Mouse (Mus musculus): Measurements from ENCODE around the gene Cyp4b1. TPM values are rescaled to one million over a fixed set of nuclear protein-coding genes. Genes with fewer than 3 reads are reported as not detected.
"Not testable (repeated sequence)": the region's sequence is repeated elsewhere in the genome, so short reads cannot be mapped to it uniquely, and the experiment has no call there.

Gene Cyp4b1
- polyA plus RNA-seq (2011; ENCODE audit: insufficient read depth, insufficient read length, low replicate concordance, missing spikeins) = 5.6 and 12.0 TPM in 2 replicates

DNA sequence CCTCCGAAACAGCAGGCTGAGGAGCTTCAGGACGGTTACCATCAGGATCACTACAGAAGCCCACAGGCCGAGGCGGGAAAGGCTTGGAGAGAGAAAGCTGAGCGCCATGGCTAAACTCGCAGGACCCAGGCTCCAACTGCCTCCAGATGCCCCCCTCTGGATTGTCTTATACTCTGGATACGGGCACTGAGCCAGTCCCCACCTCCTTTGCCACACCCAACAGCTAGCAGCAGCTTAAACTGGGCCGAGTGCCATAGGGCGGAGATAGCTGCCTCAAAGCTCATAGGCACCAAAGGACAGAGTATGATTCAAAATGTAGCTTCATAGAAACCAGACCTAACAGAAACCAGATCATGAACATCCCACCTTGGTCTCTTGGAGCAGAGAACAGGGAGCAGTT lies at the start of gene Cyp4b1:
TSS of gene Cyp4b1 (minus strand) at position 144 of the 400 bp plus-strand sequence.
- TF ChIP-seq CTCF (IDR thresholded peaks at IDR 0.05; ENCODE audit: control insufficient read depth, insufficient read depth, low read length) (no peak), POLR2A (IDR thresholded peaks at IDR 0.05; ENCODE audit: borderline replicate concordance, control insufficient read depth, low read depth, low read length) (no peak)
- Histone ChIP-seq H3K4me1 (ENCODE audit: control insufficient read depth, insufficient read depth, low read length) (no peaks in the 10 kb centered on the region; the same call in 1 of the 2 replicates), H3K27ac (ENCODE audit: control insufficient read depth, insufficient read depth, low read depth, low read length, poor library complexity) (no peak within 1 kb of the TSS), H3K4me3 (replicated peaks; ENCODE audit: control insufficient read depth, low read depth, low read length) (no peak within 1 kb of the TSS)
- WGBS = 56% methylated on average over 9 of the region's 9 CpGs

DNA sequence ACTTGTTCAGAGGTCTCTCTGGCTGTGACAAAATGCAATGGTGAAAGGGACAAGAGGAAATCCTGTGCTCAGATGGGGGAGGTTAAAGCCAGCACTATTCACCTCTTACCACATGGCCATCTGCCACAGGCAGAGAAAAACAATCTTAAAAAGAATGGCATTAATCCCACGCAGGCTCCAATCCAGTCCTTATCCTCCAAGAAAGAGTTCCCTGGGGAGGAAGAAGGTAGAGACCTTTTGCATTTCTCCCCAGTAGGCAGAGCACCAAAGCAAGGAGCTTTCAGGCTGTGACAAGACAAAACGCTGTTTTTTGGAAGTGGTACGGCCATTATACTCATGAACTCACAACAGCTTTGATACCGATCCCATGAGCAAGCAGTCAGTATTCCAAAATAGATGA lies 38.8 kb upstream of the Cyp4b1 start:
- WGBS = 70% methylated on average over 4 of the region's 4 CpGs
- Histone ChIP-seq H3K27ac (ENCODE audit: control insufficient read depth, insufficient read depth, low read depth, low read length, poor library complexity) (no peak overlapping the region), H3K4me3 (replicated peaks; ENCODE audit: control insufficient read depth, low read depth, low read length) (no peak overlapping the region), H3K4me1 (ENCODE audit: control insufficient read depth, insufficient read depth, low read length) (no peaks in the 10 kb centered on the region)
- no peak for TF ChIP-seq CTCF (IDR thresholded peaks at IDR 0.05; ENCODE audit: control insufficient read depth, insufficient read depth, low read length)
- TF ChIP-seq POLR2A (IDR thresholded peaks at IDR 0.05; ENCODE audit: borderline replicate concordance, control insufficient read depth, low read depth, low read length) = no peak

DNA sequence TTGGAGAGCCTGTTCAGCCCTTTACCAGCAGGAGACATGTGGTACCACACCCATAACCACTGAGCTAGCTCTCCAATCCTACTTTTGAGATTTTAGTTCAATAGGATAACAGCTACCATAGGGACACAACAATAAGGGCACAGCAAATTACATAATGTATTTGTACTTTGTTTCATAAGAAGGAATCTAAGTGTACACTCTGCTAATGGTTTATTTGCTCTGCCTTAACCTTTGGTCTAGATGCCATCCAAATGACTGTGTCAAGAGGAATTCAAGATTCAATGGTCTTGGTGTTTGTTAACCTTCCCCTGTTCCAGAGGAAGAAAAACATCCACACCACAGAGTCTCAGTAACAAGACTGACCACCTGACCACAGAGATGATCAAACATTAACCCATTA lies 11.7 kb upstream of the Cyp4b1 start:
- no peak for TF ChIP-seq POLR2A (IDR thresholded peaks at IDR 0.05; ENCODE audit: borderline replicate concordance, control insufficient read depth, low read depth, low read length)
- TF ChIP-seq CTCF (IDR thresholded peaks at IDR 0.05; ENCODE audit: control insufficient read depth, insufficient read depth, low read length) = no peak
- Histone ChIP-seq H3K4me3 (replicated peaks; ENCODE audit: control insufficient read depth, low read depth, low read length) (no peak overlapping the region), H3K4me1 (ENCODE audit: control insufficient read depth, insufficient read depth, low read length) (no peaks in the 10 kb centered on the region), H3K27ac (ENCODE audit: control insufficient read depth, insufficient read depth, low read depth, low read length, poor library complexity) (no peak overlapping the region)

- no peak overlapping the region for H3K4me3 ChIP-seq (replicated peaks; ENCODE audit: control insufficient read depth, low read depth, low read length)
- no peaks in the 10 kb centered on the region for H3K4me1 ChIP-seq (ENCODE audit: control insufficient read depth, insufficient read depth, low read length)
- TF ChIP-seq POLR2A (IDR thresholded peaks at IDR 0.05; ENCODE audit: borderline replicate concordance, control insufficient read depth, low read depth, low read length) (no peak), CTCF (IDR thresholded peaks at IDR 0.05; ENCODE audit: control insufficient read depth, insufficient read depth, low read length) (no peak)
- no peak overlapping the region for H3K27ac ChIP-seq (ENCODE audit: control insufficient read depth, insufficient read depth, low read depth, low read length, poor library complexity)
Observed at GRCm38 (mm10) chr4:115657867-115658249, 10.3 kb upstream of the Cyp4b1 start.

- no peak overlapping the region for H3K4me3 ChIP-seq (replicated peaks; ENCODE audit: control insufficient read depth, low read depth, low read length)
- 1% methylated on average over 34 of the region's 34 CpGs for WGBS
- no peaks in the 10 kb centered on the region for H3K4me1 ChIP-seq (ENCODE audit: control insufficient read depth, insufficient read depth, low read length)
- peak overlapping the region; percentile 36; the same call in 1 of the 2 replicates for H3K27ac ChIP-seq (ENCODE audit: control insufficient read depth, insufficient read depth, low read depth, low read length, poor library complexity)
- no peak for TF ChIP-seq POLR2A (IDR thresholded peaks at IDR 0.05; ENCODE audit: borderline replicate concordance, control insufficient read depth, low read depth, low read length)
- no peak for TF ChIP-seq CTCF (IDR thresholded peaks at IDR 0.05; ENCODE audit: control insufficient read depth, insufficient read depth, low read length)
Observed at GRCm38 (mm10) chr4:115657104-115657866, 9.8 kb upstream of the Cyp4b1 start.

- not testable (repeated sequence) for H3K27ac ChIP-seq (ENCODE audit: control insufficient read depth, insufficient read depth, low read depth, low read length, poor library complexity); H3K4me1 ChIP-seq (ENCODE audit: control insufficient read depth, insufficient read depth, low read length); H3K4me3 ChIP-seq (replicated peaks; ENCODE audit: control insufficient read depth, low read depth, low read length)
- 30% methylated on average over 1 of the region's 1 CpGs for whole genome bisulfite sequencing
Observed at GRCm38 (mm10) chr4:115656535-115656922, 9.0 kb upstream of the Cyp4b1 start.

GRCm38 (mm10) chr4:115655841-115656534 lies 8.5 kb upstream of the Cyp4b1 start:
- H3K4me3 ChIP-seq (replicated peaks; ENCODE audit: control insufficient read depth, low read depth, low read length); H3K4me1 ChIP-seq (ENCODE audit: control insufficient read depth, insufficient read depth, low read length); H3K27ac ChIP-seq (ENCODE audit: control insufficient read depth, insufficient read depth, low read depth, low read length, poor library complexity): not testable (repeated sequence)
- WGBS = 39% methylated on average over 7 of the region's 7 CpGs

GRCm38 (mm10) chr4:115650866-115651265 lies 3.3 kb upstream of the Cyp4b1 start:
- H3K4me1 ChIP-seq (ENCODE audit: control insufficient read depth, insufficient read depth, low read length) = no peaks in the 10 kb centered on the region
- WGBS = 81% methylated on average over 5 of the region's 5 CpGs
- TF ChIP-seq CTCF (IDR thresholded peaks at IDR 0.05; ENCODE audit: control insufficient read depth, insufficient read depth, low read length) (no peak), POLR2A (IDR thresholded peaks at IDR 0.05; ENCODE audit: borderline replicate concordance, control insufficient read depth, low read depth, low read length) (no peak)
- H3K4me3 ChIP-seq (replicated peaks; ENCODE audit: control insufficient read depth, low read depth, low read length) = no peak overlapping the region
- no peak overlapping the region for H3K27ac ChIP-seq (ENCODE audit: control insufficient read depth, insufficient read depth, low read depth, low read length, poor library complexity)

DNA sequence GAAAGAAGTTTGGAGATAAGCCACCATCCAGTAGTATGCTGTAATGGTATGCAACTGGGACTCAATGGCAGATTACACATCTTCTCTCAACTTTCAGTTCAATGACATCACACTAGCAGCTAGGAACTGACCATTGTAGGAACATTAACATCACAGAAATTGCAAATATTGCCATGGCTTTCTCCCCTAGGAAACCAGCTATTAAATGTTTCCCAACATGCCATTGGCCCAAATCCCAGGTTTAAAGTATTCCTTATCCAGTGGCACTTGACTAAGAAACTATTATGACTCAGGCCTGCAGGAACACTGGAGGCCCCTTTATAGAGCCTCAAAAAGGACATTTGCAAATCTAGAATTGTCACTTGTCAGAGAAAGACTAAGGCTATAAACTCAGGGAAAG lies 1.8 kb upstream of the Cyp4b1 start:
- Histone ChIP-seq H3K27ac (ENCODE audit: control insufficient read depth, insufficient read depth, low read depth, low read length, poor library complexity) (no peak overlapping the region), H3K4me3 (replicated peaks; ENCODE audit: control insufficient read depth, low read depth, low read length) (no peak overlapping the region), H3K4me1 (ENCODE audit: control insufficient read depth, insufficient read depth, low read length) (no peaks in the 10 kb centered on the region; the same call in 1 of the 2 replicates)
- TF ChIP-seq CTCF (IDR thresholded peaks at IDR 0.05; ENCODE audit: control insufficient read depth, insufficient read depth, low read length) (no peak), POLR2A (IDR thresholded peaks at IDR 0.05; ENCODE audit: borderline replicate concordance, control insufficient read depth, low read depth, low read length) (no peak)
